Mouse (Mus musculus): ENCODE measurements around the gene Hist1h1t. TPM values are rescaled to one million over a fixed set of nuclear protein-coding genes. Genes with fewer than 3 reads are reported as not detected.

Hist1h1t gene
- polyA plus RNA-seq, 1 experiment from 2014 or later, result not detected

DNA sequence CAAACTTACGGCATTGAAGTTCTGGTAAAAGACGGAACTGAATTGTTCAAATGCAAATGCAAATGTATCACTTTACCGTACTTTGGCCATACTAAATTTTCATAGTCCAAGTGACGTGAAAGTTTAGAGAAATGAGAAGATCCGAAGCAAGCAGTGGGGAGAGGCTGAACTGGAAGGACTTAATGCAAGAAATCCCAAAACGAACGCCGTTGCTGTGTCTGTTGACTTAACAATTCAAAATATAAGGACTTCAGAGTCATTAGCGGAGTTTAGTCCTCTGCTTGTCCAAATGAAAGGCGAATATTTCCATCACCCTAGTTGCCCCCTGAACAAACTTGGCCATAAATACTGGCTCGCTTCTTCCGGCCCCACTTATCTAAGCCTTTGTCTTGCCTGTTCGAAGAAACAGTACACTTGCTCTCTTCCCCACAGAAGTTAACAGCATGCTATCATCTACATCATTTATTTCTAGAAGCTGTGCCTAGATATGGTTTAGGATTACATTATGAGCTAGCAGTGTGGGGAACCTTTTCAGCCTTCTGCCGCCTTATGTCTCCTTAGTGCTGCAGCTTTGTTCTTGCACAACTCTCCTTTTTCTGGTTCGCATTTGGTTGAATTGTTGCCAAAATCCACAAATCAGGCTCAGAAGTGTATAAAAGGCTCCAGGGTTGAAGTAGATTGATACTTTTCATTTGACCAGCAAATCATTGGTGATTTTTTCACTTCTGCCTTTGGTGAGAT lies 10.3 kb upstream of the Hist1h1t start:
- Histone ChIP-seq H3K4me1 (ENCODE audit: control insufficient read depth, insufficient read depth, low read length) (peaks cover 22% of the 10 kb centered on the region), H3K27ac (replicated peaks; ENCODE audit: low read depth, low read length) (peak overlapping the region; percentile 93), H3K9ac (replicated peaks; ENCODE audit: low read length) (peak overlapping the region; percentile 53), H3K36me3 (ENCODE audit: control insufficient read depth, insufficient read depth, low read length) (no peaks in the 10 kb centered on the region), H3K4me3 (replicated peaks; ENCODE audit: low read depth, low read length) (peak overlapping the region; percentile 48), H3K4me2 (ENCODE audit: low read length) (peak overlapping the region; percentile 68), H3K27me3 (ENCODE audit: control insufficient read depth, insufficient read depth, low read length) (no peaks in the 10 kb centered on the region), H3K9me3 (ENCODE audit: control insufficient read depth, low read length) (no peaks in the 10 kb centered on the region)
- ATAC-seq (ENCODE audit: low FRiP score, low TSS enrichment), result no peak
- WGBS, result 8% methylated on average over 15 of the region's 15 CpGs
- peak; percentile 32 for DNase-seq

DNA sequence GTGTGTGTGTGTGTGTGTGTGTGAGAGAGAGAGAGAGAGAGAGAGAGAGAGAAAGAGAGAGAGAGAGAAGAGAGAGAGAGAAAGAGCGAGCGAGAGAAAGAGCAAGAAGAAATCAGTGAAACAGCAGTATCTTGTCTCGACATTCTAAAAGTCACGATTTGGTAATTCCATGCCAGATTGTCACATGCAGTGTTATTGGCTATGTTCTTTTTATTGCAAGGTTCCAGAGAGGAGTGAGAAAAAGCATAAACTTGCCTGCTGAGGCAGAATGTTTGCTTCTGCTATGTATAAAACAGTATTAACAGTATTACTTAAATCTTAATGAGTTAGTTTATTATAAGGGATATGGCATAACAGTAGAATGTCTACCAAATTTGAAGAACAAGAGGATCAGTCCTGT lies 9.6 kb upstream of the Hist1h1t start:
- ATAC-seq (ENCODE audit: low FRiP score, low TSS enrichment) (no peak), DNase-seq (peak; percentile 16)
- peak overlapping the region; percentile 48 for H3K4me3 ChIP-seq (replicated peaks; ENCODE audit: low read depth, low read length)
- H3K4me1 ChIP-seq (ENCODE audit: control insufficient read depth, insufficient read depth, low read length), result peaks cover 22% of the 10 kb centered on the region
- no peaks in the 10 kb centered on the region for H3K9me3 ChIP-seq (ENCODE audit: control insufficient read depth, low read length)
- H3K36me3 ChIP-seq (ENCODE audit: control insufficient read depth, insufficient read depth, low read length), result no peaks in the 10 kb centered on the region
- no peaks in the 10 kb centered on the region for H3K27me3 ChIP-seq (ENCODE audit: control insufficient read depth, insufficient read depth, low read length)
- 42% methylated on average over 4 of the region's 4 CpGs for WGBS
- H3K27ac ChIP-seq (replicated peaks; ENCODE audit: low read depth, low read length), result peak overlapping the region; percentile 93
- 0 out of 2 replicates have a peak overlapping the region, but pooled peaks have one; percentile 53 for H3K9ac ChIP-seq (replicated peaks; ENCODE audit: low read length)
- H3K4me2 ChIP-seq (ENCODE audit: low read length), result peak overlapping the region; percentile 68

DNA sequence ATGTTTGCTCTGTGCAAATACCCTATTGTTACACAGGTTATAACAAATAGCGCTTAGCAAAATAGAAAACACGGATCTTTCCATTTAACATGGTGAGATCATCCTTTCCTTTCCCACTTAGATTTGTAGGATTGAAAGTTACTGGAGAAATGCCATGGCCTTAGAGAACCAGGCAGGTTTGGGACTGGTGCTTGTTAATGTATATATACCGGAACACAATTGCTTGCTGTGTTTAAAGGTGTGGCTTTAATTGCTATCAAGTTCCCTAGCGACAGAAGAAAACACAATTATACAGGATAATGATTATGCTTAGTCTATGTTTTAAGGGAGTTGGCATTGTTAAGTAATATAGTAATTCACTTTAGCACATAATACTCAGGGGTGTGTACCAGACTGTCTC lies 8.4 kb upstream of the Hist1h1t start:
- DNase-seq (no peak), ATAC-seq (ENCODE audit: low FRiP score, low TSS enrichment) (no peak)
- Histone ChIP-seq H3K27me3 (ENCODE audit: control insufficient read depth, insufficient read depth, low read length) (no peaks in the 10 kb centered on the region), H3K9me3 (ENCODE audit: control insufficient read depth, low read length) (no peaks in the 10 kb centered on the region), H3K4me3 (replicated peaks; ENCODE audit: low read depth, low read length) (no peak overlapping the region), H3K9ac (replicated peaks; ENCODE audit: low read length) (no peak overlapping the region), H3K36me3 (ENCODE audit: control insufficient read depth, insufficient read depth, low read length) (no peaks in the 10 kb centered on the region), H3K27ac (replicated peaks; ENCODE audit: low read depth, low read length) (no peak overlapping the region), H3K4me2 (ENCODE audit: low read length) (no peak overlapping the region), H3K4me1 (ENCODE audit: control insufficient read depth, insufficient read depth, low read length) (peaks cover 22% of the 10 kb centered on the region)
- WGBS, result 88% methylated on average over 4 of the region's 4 CpGs

- Histone ChIP-seq H3K9me3 (ENCODE audit: control insufficient read depth, low read length) (no peaks in the 10 kb centered on the region), H3K4me2 (ENCODE audit: low read length) (no peak overlapping the region), H3K4me3 (replicated peaks; ENCODE audit: low read depth, low read length) (no peak overlapping the region), H3K9ac (replicated peaks; ENCODE audit: low read length) (no peak overlapping the region), H3K27me3 (ENCODE audit: control insufficient read depth, insufficient read depth, low read length) (no peaks in the 10 kb centered on the region), H3K36me3 (ENCODE audit: control insufficient read depth, insufficient read depth, low read length) (no peaks in the 10 kb centered on the region), H3K27ac (replicated peaks; ENCODE audit: low read depth, low read length) (no peak overlapping the region), H3K4me1 (ENCODE audit: control insufficient read depth, insufficient read depth, low read length) (peaks cover 18% of the 10 kb centered on the region)
- DNase-seq, result no peak
- no peak for ATAC-seq (ENCODE audit: low FRiP score, low TSS enrichment)
- 91% methylated on average over 7 of the region's 7 CpGs for WGBS
These were observed 7.7 kb upstream of the Hist1h1t start for GRCm38 (mm10) chr13:23687907-23688306.

DNA sequence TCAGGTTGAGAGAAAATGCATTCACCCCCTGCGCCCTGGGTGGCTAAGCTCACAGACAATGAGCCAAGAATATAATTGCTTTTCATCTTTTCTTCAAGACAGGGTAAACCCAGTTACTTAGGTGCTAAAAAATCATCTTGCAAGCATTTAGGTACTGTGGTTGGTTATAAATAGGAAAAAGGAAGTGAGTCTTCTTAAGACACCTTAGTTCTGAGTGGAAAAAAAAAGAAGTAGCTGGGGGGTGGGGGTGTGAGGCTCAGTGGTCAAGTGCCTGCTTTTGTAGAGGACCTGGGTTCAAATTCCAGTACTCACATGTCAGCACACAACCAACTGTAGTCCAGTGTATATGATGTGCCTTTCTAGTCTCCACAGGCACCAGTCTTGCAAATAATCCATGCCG lies 6.7 kb upstream of the Hist1h1t start:
- no peak overlapping the region for H3K27ac ChIP-seq (replicated peaks; ENCODE audit: low read depth, low read length)
- no peaks in the 10 kb centered on the region for H3K36me3 ChIP-seq (ENCODE audit: control insufficient read depth, insufficient read depth, low read length)
- H3K4me2 ChIP-seq (ENCODE audit: low read length), result no peak overlapping the region
- peaks cover 14% of the 10 kb centered on the region for H3K4me1 ChIP-seq (ENCODE audit: control insufficient read depth, insufficient read depth, low read length)
- DNase-seq (no peak), ATAC-seq (ENCODE audit: low FRiP score, low TSS enrichment) (no peak)
- WGBS, result 91% methylated on average over 2 of the region's 2 CpGs
- no peaks in the 10 kb centered on the region for H3K9me3 ChIP-seq (ENCODE audit: control insufficient read depth, low read length)
- no peaks in the 10 kb centered on the region for H3K27me3 ChIP-seq (ENCODE audit: control insufficient read depth, insufficient read depth, low read length)
- no peak overlapping the region for H3K4me3 ChIP-seq (replicated peaks; ENCODE audit: low read depth, low read length)
- H3K9ac ChIP-seq (replicated peaks; ENCODE audit: low read length), result no peak overlapping the region

- H3K36me3 ChIP-seq (ENCODE audit: control insufficient read depth, insufficient read depth, low read length), result no peaks in the 10 kb centered on the region
These were observed 6.2 kb upstream of the Hist1h1t start for GRCm38 (mm10) chr13:23689459-23689858.

DNA sequence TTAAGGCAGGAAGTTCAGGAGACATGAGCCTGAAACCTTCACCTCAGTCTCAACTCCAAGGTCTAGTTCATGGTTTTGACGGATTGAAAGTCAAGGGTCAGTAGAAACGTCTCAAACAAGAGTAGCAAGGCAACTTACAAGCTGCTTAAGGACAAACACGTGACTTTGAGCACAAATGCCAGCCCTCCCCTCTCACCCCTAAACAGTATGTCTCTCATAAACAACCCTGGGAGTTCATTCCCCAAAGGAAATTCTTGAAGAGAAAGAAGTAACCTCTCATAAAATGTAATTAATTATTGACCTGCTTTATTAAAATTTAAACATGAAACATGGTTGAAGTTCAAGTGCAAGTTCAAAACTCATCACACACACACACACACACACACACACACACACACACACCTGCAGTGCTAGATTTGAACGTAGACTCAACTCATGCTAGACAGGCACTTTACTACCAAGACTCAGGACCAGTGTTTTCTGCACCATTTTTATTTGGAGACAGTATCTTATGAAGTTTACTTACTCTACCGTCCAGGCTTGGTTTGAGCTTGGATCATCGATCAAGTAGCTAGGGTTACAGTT lies 1.7 kb upstream of the Hist1h1t start:
- H3K27me3 ChIP-seq (ENCODE audit: control insufficient read depth, insufficient read depth, low read length), result no peaks in the 10 kb centered on the region
- H3K4me3 ChIP-seq (replicated peaks; ENCODE audit: low read depth, low read length), result no peak overlapping the region
- no peak overlapping the region for H3K27ac ChIP-seq (replicated peaks; ENCODE audit: low read depth, low read length)
- no peaks in the 10 kb centered on the region for H3K9me3 ChIP-seq (ENCODE audit: control insufficient read depth, low read length)
- DNase-seq (no peak), ATAC-seq (ENCODE audit: low FRiP score, low TSS enrichment) (no peak)
- H3K9ac ChIP-seq (replicated peaks; ENCODE audit: low read length), result no peak overlapping the region
- peaks cover 7% of the 10 kb centered on the region; the same call in 1 of the 2 replicates for H3K4me1 ChIP-seq (ENCODE audit: control insufficient read depth, insufficient read depth, low read length)
- no peaks in the 10 kb centered on the region for H3K36me3 ChIP-seq (ENCODE audit: control insufficient read depth, insufficient read depth, low read length)
- no peak overlapping the region for H3K4me2 ChIP-seq (ENCODE audit: low read length)
- WGBS, result 88% methylated on average over 6 of the region's 6 CpGs

More at GRCm38 (mm10) chr13:23689459-23689858, 6.2 kb upstream of the Hist1h1t start:
- Histone ChIP-seq H3K9me3 (ENCODE audit: control insufficient read depth, low read length) (no peaks in the 10 kb centered on the region), H3K9ac (replicated peaks; ENCODE audit: low read length) (no peak overlapping the region), H3K4me3 (replicated peaks; ENCODE audit: low read depth, low read length) (no peak overlapping the region), H3K4me2 (ENCODE audit: low read length) (no peak overlapping the region), H3K4me1 (ENCODE audit: control insufficient read depth, insufficient read depth, low read length) (peaks cover 14% of the 10 kb centered on the region), H3K27ac (replicated peaks; ENCODE audit: low read depth, low read length) (no peak overlapping the region), H3K27me3 (ENCODE audit: control insufficient read depth, insufficient read depth, low read length) (no peaks in the 10 kb centered on the region)
- no peak for ATAC-seq (ENCODE audit: low FRiP score, low TSS enrichment)
- WGBS, result 84% methylated on average over 2 of the region's 2 CpGs
- no peak for DNase-seq

GRCm38 (mm10) chr13:23694956-23695355 lies 658 bp upstream of the Hist1h1t start:
- ATAC-seq (ENCODE audit: low FRiP score, low TSS enrichment), result no peak

DNA sequence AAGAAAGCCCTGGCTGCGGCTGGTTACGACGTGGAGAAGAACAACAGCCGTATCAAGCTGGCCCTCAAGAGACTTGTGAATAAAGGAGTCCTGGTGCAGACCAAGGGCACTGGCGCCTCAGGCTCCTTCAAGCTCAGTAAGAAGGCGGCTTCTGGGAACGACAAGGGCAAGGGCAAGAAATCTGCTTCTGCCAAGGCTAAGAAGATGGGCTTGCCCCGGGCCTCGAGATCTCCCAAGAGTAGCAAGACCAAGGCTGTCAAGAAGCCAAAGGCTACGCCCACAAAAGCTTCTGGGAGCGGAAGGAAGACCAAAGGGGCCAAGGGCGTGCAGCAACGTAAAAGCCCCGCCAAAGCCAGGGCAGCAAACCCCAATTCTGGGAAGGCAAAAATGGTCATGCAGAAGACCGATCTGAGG lies 454 bp downstream of the Hist1h1t start:
- Histone ChIP-seq H3K27me3 (ENCODE audit: control insufficient read depth, insufficient read depth, low read length) (no peaks in the 10 kb centered on the region), H3K4me1 (ENCODE audit: control insufficient read depth, insufficient read depth, low read length) (peaks cover 7% of the 10 kb centered on the region; the same call in 1 of the 2 replicates), H3K4me2 (ENCODE audit: low read length) (no peak overlapping the region), H3K4me3 (replicated peaks; ENCODE audit: low read depth, low read length) (no peak overlapping the region), H3K36me3 (ENCODE audit: control insufficient read depth, insufficient read depth, low read length) (no peaks in the 10 kb centered on the region), H3K9me3 (ENCODE audit: control insufficient read depth, low read length) (no peaks in the 10 kb centered on the region), H3K27ac (replicated peaks; ENCODE audit: low read depth, low read length) (no peak overlapping the region), H3K9ac (replicated peaks; ENCODE audit: low read length) (no peak overlapping the region)
- WGBS, result 58% methylated on average over 15 of the region's 15 CpGs
- DNase-seq, result no peak
- ATAC-seq (ENCODE audit: low FRiP score, low TSS enrichment), result no peak

More at GRCm38 (mm10) chr13:23694956-23695355, 658 bp upstream of the Hist1h1t start:
- no peak overlapping the region for H3K9ac ChIP-seq (replicated peaks; ENCODE audit: low read length)
- no peak overlapping the region for H3K4me3 ChIP-seq (replicated peaks; ENCODE audit: low read depth, low read length)
- H3K4me1 ChIP-seq (ENCODE audit: control insufficient read depth, insufficient read depth, low read length), result peaks cover 7% of the 10 kb centered on the region; the same call in 1 of the 2 replicates
- WGBS, result 98% methylated on average over 9 of the region's 9 CpGs
- no peaks in the 10 kb centered on the region for H3K36me3 ChIP-seq (ENCODE audit: control insufficient read depth, insufficient read depth, low read length)
- no peak for DNase-seq
- no peaks in the 10 kb centered on the region for H3K9me3 ChIP-seq (ENCODE audit: control insufficient read depth, low read length)
- no peak overlapping the region for H3K27ac ChIP-seq (replicated peaks; ENCODE audit: low read depth, low read length)
- no peak overlapping the region for H3K4me2 ChIP-seq (ENCODE audit: low read length)
- H3K27me3 ChIP-seq (ENCODE audit: control insufficient read depth, insufficient read depth, low read length), result no peaks in the 10 kb centered on the region

Measured in midbrain, embryonic 14.5 days (tissue).